Mouse (Mus musculus) heart, embryonic 15.5 days (tissue): ENCODE measurements at regions not wholly inside any gene's neighbourhood (a gene's known extent, or its start where the extent isn't known, plus 50 kb on each side); places are given as distances from the start of the nearest gene placed in this dataset.

Source experiments
- ATAC-seq: fragments of 200-750 bp; cut with Nextera tagmentation; replicated peaks from 2 replicates; pipeline ENCODE4 v1.8.0; 2017; ENCODE audit warnings: low read depth, moderate TSS enrichment; ENCODE audit not compliant: insufficient number of reproducible peaks, insufficient read depth, low FRiP score
- H3K27ac ChIP-seq: fragments of 300-500 bp; sonication (generic); 2 replicates; pipeline ENCODE4 v1.5.1; 2015; ENCODE audit warnings: mild to moderate bottlenecking, inconsistent platforms
- H3K27me3 ChIP-seq: fragments of 300-500 bp; sonication (generic); 2 replicates; pipeline ENCODE4 v1.6.1; 2015; ENCODE audit warnings: inconsistent platforms
- H3K36me3 ChIP-seq: fragments of 300-500 bp; sonication (generic); 2 replicates; pipeline ENCODE4 v1.6.1; 2015; ENCODE audit warnings: mild to moderate bottlenecking, inconsistent platforms
- H3K4me1 ChIP-seq: fragments of 300-500 bp; sonication (generic); replicated peaks from 2 replicates; pipeline ENCODE4 v1.6.1; 2015; ENCODE audit warnings: inconsistent platforms
- H3K4me2 ChIP-seq: fragments of 300-500 bp; sonication (generic); 2 replicates; pipeline ENCODE4 v1.6.1; 2015; ENCODE audit warnings: inconsistent platforms, mild to moderate bottlenecking, moderate library complexity
- H3K4me3 ChIP-seq: fragments of 300-500 bp; sonication (generic); 2 replicates; pipeline ENCODE4 v1.5.1; 2015; ENCODE audit warnings: mild to moderate bottlenecking, inconsistent platforms
- H3K9ac ChIP-seq: fragments of 300-500 bp; sonication (generic); 2 replicates; pipeline ENCODE4 v1.6.1; 2015; ENCODE audit warnings: mild to moderate bottlenecking, inconsistent platforms
- H3K9me3 ChIP-seq: fragments of 300-500 bp; sonication (generic); replicated peaks from 2 replicates; pipeline ENCODE4 v1.6.1; 2016; ENCODE audit warnings: inconsistent platforms
- WGBS: fragments of 180-500 bp; shearing (Covaris S2); methylation state at CpG from one replicate; pipeline ENCODE4 v1.1.7; 2015; ENCODE audit warnings: mixed read lengths; 5-methylcytosine and 5-hydroxymethylcytosine counted together

- H3K4me2 ChIP-seq = no peak overlapping the region
- H3K27me3 ChIP-seq = no peaks in the 10 kb centered on the region
- no peak overlapping the region for H3K4me3 ChIP-seq
- WGBS = 56% methylated on average over 10 of the region's 10 CpGs
- no peak overlapping the region for H3K27ac ChIP-seq
- no peak for ATAC-seq
- no peaks in the 10 kb centered on the region for H3K36me3 ChIP-seq
- H3K9me3 ChIP-seq = no peaks in the 10 kb centered on the region
- H3K9ac ChIP-seq = no peak overlapping the region
- H3K4me1 ChIP-seq = no peaks in the 10 kb centered on the region
These were observed 294.7 kb upstream of the Ppp2r3a start for GRCm38 (mm10) chr9:101546213-101546832.

- WGBS = 34% methylated on average over 7 of the region's 7 CpGs
- no peaks in the 10 kb centered on the region for H3K36me3 ChIP-seq
- H3K9me3 ChIP-seq = no peaks in the 10 kb centered on the region
- no peak for ATAC-seq
- H3K9ac ChIP-seq = no peak overlapping the region
- H3K4me3 ChIP-seq = no peak overlapping the region
- no peaks in the 10 kb centered on the region for H3K4me1 ChIP-seq
- no peaks in the 10 kb centered on the region for H3K27me3 ChIP-seq
- H3K27ac ChIP-seq = no peak overlapping the region
- H3K4me2 ChIP-seq = no peak overlapping the region
These were observed 266.5 kb upstream of the Ppp2r3a start for GRCm38 (mm10) chr9:101518137-101518536.

- H3K4me1 ChIP-seq = no peaks in the 10 kb centered on the region
These were observed 259.2 kb upstream of the Ppp2r3a start for GRCm38 (mm10) chr9:101510807-101511206.

GRCm38 (mm10) chr9:101509196-101509595 is 257.6 kb upstream of the Ppp2r3a start:
- Histone ChIP-seq H3K4me1 (no peaks in the 10 kb centered on the region), H3K27me3 (no peaks in the 10 kb centered on the region), H3K9ac (no peak overlapping the region), H3K4me3 (no peak overlapping the region), H3K9me3 (no peaks in the 10 kb centered on the region), H3K4me2 (no peak overlapping the region), H3K36me3 (no peaks in the 10 kb centered on the region), H3K27ac (no peak overlapping the region)
- no peak for ATAC-seq
- 79% methylated on average over 9 of the region's 9 CpGs for WGBS

More at GRCm38 (mm10) chr9:101510807-101511206, 259.2 kb upstream of the Ppp2r3a start:
- Histone ChIP-seq H3K36me3 (no peaks in the 10 kb centered on the region), H3K9ac (no peak overlapping the region), H3K27me3 (no peaks in the 10 kb centered on the region), H3K4me3 (no peak overlapping the region), H3K27ac (no peak overlapping the region), H3K4me2 (no peak overlapping the region), H3K9me3 (no peaks in the 10 kb centered on the region)
- no peak for ATAC-seq
- 60% methylated on average over 3 of the region's 3 CpGs for WGBS

GRCm38 (mm10) chr9:101507023-101507690 is 255.6 kb upstream of the Ppp2r3a start:
- no peak overlapping the region for H3K4me3 ChIP-seq
- H3K36me3 ChIP-seq = no peaks in the 10 kb centered on the region
- no peaks in the 10 kb centered on the region for H3K27me3 ChIP-seq
- ATAC-seq = no peak
- H3K27ac ChIP-seq = no peak overlapping the region
- no peaks in the 10 kb centered on the region for H3K9me3 ChIP-seq
- H3K4me2 ChIP-seq = no peak overlapping the region
- no peaks in the 10 kb centered on the region for H3K4me1 ChIP-seq
- no peak overlapping the region for H3K9ac ChIP-seq
- WGBS = 71% methylated on average over 6 of the region's 6 CpGs

- no peak for ATAC-seq
- 41% methylated on average over 16 of the region's 16 CpGs for WGBS
These were observed 250.3 kb upstream of the Ppp2r3a start for GRCm38 (mm10) chr9:101501706-101502465.

GRCm38 (mm10) chr9:101501036-101501435 is 249.4 kb upstream of the Ppp2r3a start:
- Histone ChIP-seq H3K9ac (no peak overlapping the region), H3K9me3 (no peaks in the 10 kb centered on the region), H3K4me3 (no peak overlapping the region), H3K4me1 (no peaks in the 10 kb centered on the region), H3K36me3 (no peaks in the 10 kb centered on the region), H3K27me3 (no peaks in the 10 kb centered on the region), H3K27ac (no peak overlapping the region), H3K4me2 (no peak overlapping the region)
- WGBS = 79% methylated on average over 3 of the region's 3 CpGs
- ATAC-seq = no peak

More at GRCm38 (mm10) chr9:101501706-101502465, 250.3 kb upstream of the Ppp2r3a start:
- Histone ChIP-seq H3K27me3 (no peaks in the 10 kb centered on the region), H3K27ac (no peak overlapping the region), H3K9ac (no peak overlapping the region), H3K4me2 (no peak overlapping the region), H3K36me3 (no peaks in the 10 kb centered on the region), H3K4me1 (no peaks in the 10 kb centered on the region), H3K4me3 (no peak overlapping the region), H3K9me3 (no peaks in the 10 kb centered on the region)

GRCm38 (mm10) chr9:101498721-101499120 is 247.1 kb upstream of the Ppp2r3a start:
- H3K4me1 ChIP-seq = no peaks in the 10 kb centered on the region
- H3K36me3 ChIP-seq = no peaks in the 10 kb centered on the region
- WGBS = 78% methylated on average over 5 of the region's 5 CpGs
- H3K4me3 ChIP-seq = no peak overlapping the region
- no peak for ATAC-seq
- no peaks in the 10 kb centered on the region for H3K9me3 ChIP-seq
- H3K27ac ChIP-seq = no peak overlapping the region
- no peak overlapping the region for H3K9ac ChIP-seq
- H3K27me3 ChIP-seq = no peaks in the 10 kb centered on the region
- H3K4me2 ChIP-seq = no peak overlapping the region

GRCm38 (mm10) chr9:101495768-101496167 is 244.2 kb upstream of the Ppp2r3a start:
- Histone ChIP-seq H3K36me3 (no peaks in the 10 kb centered on the region), H3K27ac (no peak overlapping the region), H3K4me2 (no peak overlapping the region), H3K4me1 (no peaks in the 10 kb centered on the region), H3K9me3 (no peaks in the 10 kb centered on the region), H3K9ac (no peak overlapping the region), H3K4me3 (no peak overlapping the region), H3K27me3 (no peaks in the 10 kb centered on the region)
- no peak for ATAC-seq
- 78% methylated on average over 6 of the region's 6 CpGs for WGBS

GRCm38 (mm10) chr9:101489013-101489412 is 237.4 kb upstream of the Ppp2r3a start:
- no peak for ATAC-seq
- Histone ChIP-seq H3K4me1 (no peaks in the 10 kb centered on the region), H3K27me3 (no peaks in the 10 kb centered on the region), H3K4me3 (no peak overlapping the region), H3K36me3 (no peaks in the 10 kb centered on the region), H3K9me3 (no peaks in the 10 kb centered on the region), H3K27ac (no peak overlapping the region), H3K4me2 (no peak overlapping the region), H3K9ac (no peak overlapping the region)
- 73% methylated on average over 6 of the region's 6 CpGs for WGBS

GRCm38 (mm10) chr9:101476223-101476622 is 224.6 kb upstream of the Ppp2r3a start:
- 60% methylated on average over 3 of the region's 3 CpGs for WGBS

More at GRCm38 (mm10) chr9:101476223-101476622, 224.6 kb upstream of the Ppp2r3a start:
- Histone ChIP-seq H3K9me3 (no peaks in the 10 kb centered on the region), H3K4me2 (no peak overlapping the region), H3K36me3 (no peaks in the 10 kb centered on the region), H3K27me3 (no peaks in the 10 kb centered on the region), H3K4me1 (peaks cover 16% of the 10 kb centered on the region), H3K4me3 (no peak overlapping the region), H3K9ac (no peak overlapping the region), H3K27ac (no peak overlapping the region)
- ATAC-seq = no peak
